Mouse (Mus musculus): ENCODE results near the gene Psmc5. TPM values are rescaled to one million over a fixed set of nuclear protein-coding genes. Genes with fewer than 3 reads are reported as not detected.
"Not testable (repeated sequence)": the region's sequence is repeated elsewhere in the genome, so short reads cannot be mapped to it uniquely, and the experiment has no call there.

Gene Psmc5
- 431 and 435 TPM in 2 replicates for polyA plus RNA-seq (2016; fragmentation: Nextera tagmentation; extraction: Ambion mirVana)

- Histone ChIP-seq H3K27ac (peak within 1 kb of the TSS; percentile 95), H3K9me3 (no peaks in the 10 kb centered on the region), H3K27me3 (ENCODE audit: poor library complexity, severe bottlenecking) (no peaks in the 10 kb centered on the region), H3K4me1 (peaks cover 24% of the 10 kb centered on the region), H3K4me3 (peak within 1 kb of the TSS; percentile 88), H3K36me3 (replicated peaks) (peaks cover 80% of the 10 kb centered on the region)
- under 1% methylated on average over 42 of the region's 42 CpGs for WGBS
- DNase-seq (ENCODE audit: extremely low spot score, low spot score), result peak; percentile 98
Measured at GRCm38 (mm10) chr11:106255685-106256451, at the start of gene Psmc5, which contains the start of gene Ftsj3. Psmc5 (plus strand) TSS chr11:106256154. Ftsj3 (minus strand) TSS chr11:106256079.

GRCm38 (mm10) chr11:106212771-106213170, 43.2 kb upstream of the Psmc5 start:
- no peaks in the 10 kb centered on the region for H3K9me3 ChIP-seq
- H3K4me1 ChIP-seq, result peaks cover 15% of the 10 kb centered on the region
- no peak overlapping the region for H3K4me3 ChIP-seq
- no peaks in the 10 kb centered on the region for H3K27me3 ChIP-seq (ENCODE audit: poor library complexity, severe bottlenecking)
- DNase-seq (ENCODE audit: extremely low spot score, low spot score), result no peak
- H3K36me3 ChIP-seq (replicated peaks), result peaks cover 64% of the 10 kb centered on the region
- WGBS, result 95% methylated on average over 8 of the region's 8 CpGs
- no peak overlapping the region for H3K27ac ChIP-seq

GRCm38 (mm10) chr11:106214856-106215255, 41.1 kb upstream of the Psmc5 start:
- H3K4me3 ChIP-seq, result peak overlapping the region; percentile 79
- H3K9me3 ChIP-seq, result no peaks in the 10 kb centered on the region
- WGBS, result 94% methylated on average over 5 of the region's 5 CpGs
- DNase-seq (ENCODE audit: extremely low spot score, low spot score), result no peak
- peaks cover 27% of the 10 kb centered on the region for H3K4me1 ChIP-seq
- H3K27ac ChIP-seq, result no peak overlapping the region
- no peaks in the 10 kb centered on the region for H3K27me3 ChIP-seq (ENCODE audit: poor library complexity, severe bottlenecking)
- H3K36me3 ChIP-seq (replicated peaks), result peaks cover 44% of the 10 kb centered on the region

DNA sequence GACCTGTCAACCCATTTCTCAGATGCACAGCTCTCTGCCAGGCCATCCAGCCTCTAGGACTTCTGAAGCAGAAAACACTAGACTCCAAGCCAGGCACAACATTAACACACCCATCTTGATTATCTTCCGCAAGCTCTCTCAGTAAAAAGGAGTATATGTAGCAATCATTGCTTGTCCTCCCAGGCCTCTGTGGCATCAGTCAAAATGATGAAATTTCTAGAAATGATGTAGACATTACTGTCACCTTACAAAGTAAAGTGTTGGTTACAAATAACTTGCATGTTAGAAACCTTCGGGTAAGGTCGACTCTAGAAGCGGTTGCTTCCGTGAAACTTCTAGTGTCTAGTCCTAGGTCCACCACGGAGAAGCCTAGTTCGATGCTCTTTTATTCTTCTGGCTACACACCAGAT, 40.5 kb upstream of the Psmc5 start:
- no peaks in the 10 kb centered on the region for H3K9me3 ChIP-seq
- peak overlapping the region; percentile 94 for H3K27ac ChIP-seq
- no peak for DNase-seq (ENCODE audit: extremely low spot score, low spot score)
- 37% methylated on average over 7 of the region's 7 CpGs for WGBS
- H3K36me3 ChIP-seq (replicated peaks), result peaks cover 38% of the 10 kb centered on the region
- H3K4me3 ChIP-seq, result peak overlapping the region; percentile 79
- peaks cover 27% of the 10 kb centered on the region for H3K4me1 ChIP-seq
- no peaks in the 10 kb centered on the region for H3K27me3 ChIP-seq (ENCODE audit: poor library complexity, severe bottlenecking)

DNA sequence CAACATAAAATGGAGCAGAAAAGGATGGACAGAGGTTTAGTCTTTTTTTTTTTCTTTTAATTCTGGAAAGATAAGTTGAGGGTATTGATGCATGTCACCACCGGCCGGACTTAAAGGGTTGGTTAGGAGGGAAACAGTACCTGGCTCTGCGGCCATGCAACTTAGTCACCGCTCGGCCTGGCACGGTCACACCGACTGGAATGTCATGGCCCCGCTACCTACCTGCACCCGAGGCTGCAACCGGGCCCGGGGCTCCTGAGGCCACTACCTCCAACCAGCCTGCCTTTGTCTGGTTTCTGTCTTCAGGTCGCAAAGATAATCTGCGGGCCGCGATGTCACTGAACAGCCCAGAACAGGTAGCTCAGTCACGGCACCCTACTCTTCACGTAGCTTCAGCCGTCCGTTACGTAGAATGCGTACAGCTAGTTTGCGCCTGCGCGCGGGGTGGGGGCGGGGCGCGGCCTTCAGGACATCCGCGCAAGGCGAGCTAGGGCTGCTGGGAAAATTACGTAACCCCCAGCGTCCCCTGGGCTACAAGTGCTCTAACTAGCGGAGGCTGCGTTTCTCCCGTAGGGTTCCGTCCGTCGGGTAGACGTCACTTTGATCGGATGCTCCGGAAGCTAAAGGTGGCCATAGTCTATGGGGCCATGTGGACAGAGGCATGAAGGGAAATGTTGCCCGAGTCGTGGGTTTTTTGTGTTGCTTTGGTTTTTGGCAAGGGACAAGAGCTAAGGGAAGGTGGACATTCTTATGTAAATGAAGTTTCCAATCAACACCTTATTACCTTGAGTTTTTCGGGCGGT, 39.8 kb upstream of the Psmc5 start, which contains the start of gene Ccdc47:
TSS of gene Ccdc47 (minus strand) at position 418 of the 803 bp plus-strand sequence.
- no peaks in the 10 kb centered on the region for H3K27me3 ChIP-seq (ENCODE audit: poor library complexity, severe bottlenecking)
- WGBS, result under 1% methylated on average over 46 of the region's 46 CpGs

GRCm38 (mm10) chr11:106216730-106217490, 39.0 kb upstream of the Psmc5 start, which contains the start of gene Ddx42:
Ddx42 (plus strand) TSS chr11:106216926.
- no peaks in the 10 kb centered on the region for H3K27me3 ChIP-seq (ENCODE audit: poor library complexity, severe bottlenecking)
- H3K4me1 ChIP-seq, result peaks cover 27% of the 10 kb centered on the region
- H3K9me3 ChIP-seq, result no peaks in the 10 kb centered on the region
- WGBS, result under 1% methylated on average over 70 of the region's 70 CpGs
- H3K27ac ChIP-seq, result peak within 1 kb of the TSS; percentile 94
- peaks cover 23% of the 10 kb centered on the region for H3K36me3 ChIP-seq (replicated peaks)
- DNase-seq (ENCODE audit: extremely low spot score, low spot score), result peak; percentile 88
- peak within 1 kb of the TSS; percentile 79 for H3K4me3 ChIP-seq

More for the DNA sequence above, 39.8 kb upstream of the Psmc5 start, which contains the start of gene Ccdc47:
- Histone ChIP-seq H3K4me3 (peak within 1 kb of the TSS; percentile 79), H3K4me1 (peaks cover 27% of the 10 kb centered on the region), H3K36me3 (replicated peaks) (peaks cover 31% of the 10 kb centered on the region), H3K9me3 (no peaks in the 10 kb centered on the region), H3K27ac (peak within 1 kb of the TSS; percentile 94)
- DNase-seq (ENCODE audit: extremely low spot score, low spot score), result peak; percentile 97

- Histone ChIP-seq H3K4me3 (no peak overlapping the region), H3K27me3 (ENCODE audit: poor library complexity, severe bottlenecking) (no peaks in the 10 kb centered on the region), H3K36me3 (replicated peaks) (peaks cover 22% of the 10 kb centered on the region), H3K4me1 (peaks cover 15% of the 10 kb centered on the region), H3K9me3 (no peaks in the 10 kb centered on the region), H3K27ac (no peak overlapping the region)
- WGBS, result 91% methylated on average over 3 of the region's 3 CpGs
- no peak for DNase-seq (ENCODE audit: extremely low spot score, low spot score)
Measured at GRCm38 (mm10) chr11:106220603-106221002, 35.4 kb upstream of the Psmc5 start.

- 81% methylated on average over 8 of the region's 8 CpGs for WGBS
- H3K27ac ChIP-seq, result not testable (repeated sequence)
Measured at GRCm38 (mm10) chr11:106233978-106234377, 22.0 kb upstream of the Psmc5 start.

GRCm38 (mm10) chr11:106246834-106247233, 9.1 kb upstream of the Psmc5 start:
- Histone ChIP-seq H3K9me3 (peaks cover 5% of the 10 kb centered on the region; the same call in 1 of the 2 replicates), H3K4me3 (no peak overlapping the region), H3K27me3 (ENCODE audit: poor library complexity, severe bottlenecking) (no peaks in the 10 kb centered on the region), H3K36me3 (replicated peaks) (peaks cover 100% of the 10 kb centered on the region), H3K4me1 (no peaks in the 10 kb centered on the region), H3K27ac (no peak overlapping the region)
- 93% methylated on average over 1 of the region's 1 CpGs for WGBS
- no peak for DNase-seq (ENCODE audit: extremely low spot score, low spot score)

More at GRCm38 (mm10) chr11:106233978-106234377, 22.0 kb upstream of the Psmc5 start:
- H3K9me3 ChIP-seq; H3K4me1 ChIP-seq; H3K4me3 ChIP-seq; H3K27me3 ChIP-seq (ENCODE audit: poor library complexity, severe bottlenecking); DNase-seq (ENCODE audit: extremely low spot score, low spot score): not testable (repeated sequence)
- H3K36me3 ChIP-seq (replicated peaks), result peaks cover 96% of the 10 kb centered on the region

DNA sequence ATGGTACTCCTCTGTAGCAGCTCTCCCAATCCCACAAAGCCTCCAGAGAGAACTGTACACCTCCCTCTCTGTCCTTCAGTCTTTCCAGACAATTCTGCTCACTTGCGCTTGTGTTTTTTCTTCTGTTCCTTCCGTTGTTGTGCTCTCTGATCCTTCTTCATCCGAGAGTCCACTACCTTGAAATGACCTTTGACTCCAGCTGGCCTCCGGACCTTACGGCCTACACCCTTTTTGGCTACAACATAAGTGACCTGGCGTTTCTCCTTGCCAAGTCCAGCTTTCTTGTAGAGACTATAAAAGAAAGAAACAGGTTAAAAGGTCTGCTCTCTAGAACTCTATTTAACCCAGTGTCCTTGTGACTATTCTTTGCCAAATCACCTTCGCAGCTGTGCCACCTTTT, 6.6 kb upstream of the Psmc5 start:
- H3K4me3 ChIP-seq, result no peak overlapping the region
- 91% methylated on average over 7 of the region's 7 CpGs for WGBS
- DNase-seq (ENCODE audit: extremely low spot score, low spot score), result no peak
- no peaks in the 10 kb centered on the region for H3K27me3 ChIP-seq (ENCODE audit: poor library complexity, severe bottlenecking)
- H3K36me3 ChIP-seq (replicated peaks), result peaks cover 100% of the 10 kb centered on the region
- H3K4me1 ChIP-seq, result peaks cover under 1% of the 10 kb centered on the region; the same call in 1 of the 2 replicates
- H3K27ac ChIP-seq, result no peak overlapping the region
- peaks cover 5% of the 10 kb centered on the region; the same call in 1 of the 2 replicates for H3K9me3 ChIP-seq

- H3K4me3 ChIP-seq, result peak overlapping the region; percentile 88
- WGBS, result 20% methylated on average over 2 of the region's 2 CpGs
- no peaks in the 10 kb centered on the region for H3K27me3 ChIP-seq (ENCODE audit: poor library complexity, severe bottlenecking)
- H3K36me3 ChIP-seq (replicated peaks), result peaks cover 80% of the 10 kb centered on the region
- H3K9me3 ChIP-seq, result no peaks in the 10 kb centered on the region
- H3K4me1 ChIP-seq, result peaks cover 24% of the 10 kb centered on the region
- peak overlapping the region; percentile 95; the same call in 1 of the 2 replicates for H3K27ac ChIP-seq
- no peak for DNase-seq (ENCODE audit: extremely low spot score, low spot score)
Measured at GRCm38 (mm10) chr11:106254767-106255166, 1.2 kb upstream of the Psmc5 start.

DNA sequence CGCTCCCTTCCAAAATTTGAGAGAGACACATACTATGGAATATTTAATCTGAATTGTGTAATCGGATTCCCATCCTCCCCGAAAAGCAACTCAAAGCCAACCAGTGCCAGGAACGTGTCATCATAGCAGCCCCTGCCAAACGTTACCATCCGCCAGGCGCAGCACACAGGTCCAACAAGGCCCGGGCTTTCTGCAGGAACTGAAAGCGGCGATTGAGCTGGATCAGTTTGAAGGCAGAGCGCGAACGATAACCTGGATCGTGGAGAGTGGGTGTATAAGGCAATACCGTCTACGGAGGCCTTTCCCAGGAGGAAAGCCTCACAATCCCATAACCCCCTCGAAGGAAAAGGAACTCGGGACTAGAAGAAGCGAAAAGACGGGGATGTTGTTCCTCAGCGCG, 780 bp upstream of the Psmc5 start:
- Histone ChIP-seq H3K4me1 (peaks cover 24% of the 10 kb centered on the region), H3K36me3 (replicated peaks) (peaks cover 80% of the 10 kb centered on the region), H3K27ac (peak overlapping the region; percentile 95), H3K4me3 (peak overlapping the region; percentile 88), H3K9me3 (no peaks in the 10 kb centered on the region), H3K27me3 (ENCODE audit: poor library complexity, severe bottlenecking) (no peaks in the 10 kb centered on the region)
- 3% methylated on average over 22 of the region's 22 CpGs for WGBS
- DNase-seq (ENCODE audit: extremely low spot score, low spot score), result no peak
